Comparison of ENCODE assay signal across 9 mouse cellular contexts in the genomic region with DNA sequence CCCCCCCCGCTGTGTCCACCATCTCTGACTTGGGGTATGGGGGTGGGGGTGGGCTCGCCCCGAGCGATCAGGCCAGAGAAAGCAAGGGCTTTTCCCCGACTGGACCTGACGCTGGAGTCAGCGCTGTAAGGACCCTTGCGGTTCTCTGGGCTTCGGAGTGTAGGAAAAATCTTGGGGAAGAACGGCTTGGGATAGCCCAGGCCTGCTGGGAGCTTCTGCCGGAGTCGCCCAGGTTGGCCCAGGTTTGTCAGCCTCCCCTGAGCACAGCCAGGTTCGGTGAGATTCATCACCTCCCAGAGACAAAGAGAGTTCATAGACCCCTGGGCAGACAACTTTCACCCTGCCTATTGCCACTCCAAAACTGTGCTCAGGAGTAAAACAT. TPM values are rescaled to one million over a fixed set of nuclear protein-coding genes. Genes with fewer than 3 reads are reported as not detected.
DNase-seq lines count a peak whose midpoint lies in the region; ATAC-seq and TF ChIP-seq lines count a peak whose summit lies in the region.
"Had no signal": no experiment of that assay in that cellular context is flagged by ENCODE, and none has a peak within 500 bp of the region (broad histone marks: within the 10 kb centered on the region; RNA-seq: fewer than 3 reads in every experiment).

No protein-coding gene starts in this region.

- H3K27me3 ChIP-seq in kidney, postnatal 0 days (ENCODE audit: insufficient read depth, low read length), result no peaks in the 10 kb centered on the region
- peaks cover 40% of the 10 kb centered on the region for H3K27me3 ChIP-seq in embryonic facial prominence, embryonic 15.5 days
- peaks cover 16% of the 10 kb centered on the region for H3K27me3 ChIP-seq in intestine, embryonic 16.5 days (replicated peaks; ENCODE audit: control insufficient read depth, insufficient read depth, low read length)
- no peaks in the 10 kb centered on the region for H3K27me3 ChIP-seq in neural tube, embryonic 12.5 days (replicated peaks)
- H3K27me3 ChIP-seq: Patski had no signal

- peak overlapping the region; percentile 30 for H3K4me2 ChIP-seq in kidney, postnatal 0 days (ENCODE audit: low read length)
- peak overlapping the region; percentile 70 for H3K4me2 ChIP-seq in embryonic facial prominence, embryonic 15.5 days (replicated peaks)
- H3K4me2 ChIP-seq in intestine, embryonic 16.5 days (ENCODE audit: low read depth, low read length), result peak overlapping the region; percentile 62; the same call in 1 of the 2 replicates
- peak overlapping the region; percentile 74 for H3K4me2 ChIP-seq in neural tube, embryonic 12.5 days (replicated peaks)

- no peak for ATAC-seq in kidney, postnatal 0 days (replicated peaks; ENCODE audit: low FRiP score, low read depth)
- no peak for ATAC-seq in embryonic facial prominence, embryonic 15.5 days (ENCODE audit: insufficient number of reproducible peaks, low FRiP score, low TSS enrichment, low read depth)
- ATAC-seq in intestine, embryonic 16.5 days, result 0 out of 2 replicates have a peak, but pooled peaks have one; percentile 3
- peak; percentile 49 for ATAC-seq in neural tube, embryonic 12.5 days (ENCODE audit: low FRiP score, low read depth)
- no peak for ATAC-seq in frontal cortex, adult (ENCODE audit: low TSS enrichment)
- ATAC-seq: Patski had no signal

- H3K4me1 ChIP-seq in kidney, postnatal 0 days (replicated peaks; ENCODE audit: insufficient read depth, low read length), result peaks cover 4% of the 10 kb centered on the region
- H3K4me1 ChIP-seq in embryonic facial prominence, embryonic 15.5 days, result peaks cover 9% of the 10 kb centered on the region
- H3K4me1 ChIP-seq in intestine, embryonic 16.5 days (ENCODE audit: control insufficient read depth, insufficient read depth, low read length), result peaks cover 9% of the 10 kb centered on the region
- peaks cover 50% of the 10 kb centered on the region for H3K4me1 ChIP-seq in neural tube, embryonic 12.5 days

- TF ChIP-seq CTCF in kidney, postnatal 0 days (IDR thresholded peaks at IDR 0.05; ENCODE audit: low read depth), result no peak

- H3K4me3 ChIP-seq in kidney, postnatal 0 days (replicated peaks; ENCODE audit: low read depth, low read length), result no peak overlapping the region
- peak overlapping the region; percentile 37; the same call in 1 of the 2 replicates for H3K4me3 ChIP-seq in embryonic facial prominence, embryonic 15.5 days (replicated peaks)
- H3K4me3 ChIP-seq in intestine, embryonic 16.5 days (ENCODE audit: low read length), result no peak overlapping the region
- H3K4me3 ChIP-seq in neural tube, embryonic 12.5 days, result peak overlapping the region; percentile 29; the same call in 1 of the 2 replicates

- H3K9ac ChIP-seq in kidney, postnatal 0 days (ENCODE audit: low read depth, low read length), result no peak overlapping the region
- H3K9ac ChIP-seq in embryonic facial prominence, embryonic 15.5 days, result no peak overlapping the region
- H3K9ac ChIP-seq in intestine, embryonic 16.5 days (ENCODE audit: low read depth, low read length), result peak overlapping the region; percentile 49; the same call in 1 of the 2 replicates
- H3K9ac ChIP-seq in neural tube, embryonic 12.5 days, result peak overlapping the region; percentile 47

- DNase-seq in kidney, postnatal 0 days (ENCODE audit: low spot score), result no peak
- no peak for DNase-seq in kidney, postnatal 10 days
- no peak for DNase-seq in spleen, postnatal 36 days (ENCODE audit: low spot score in 2 of 2)
- no peak for DNase-seq in Muller cell, postnatal 12 days (ENCODE audit: inconsistent ontology term)

- peak overlapping the region; percentile 21 for H3K27ac ChIP-seq in kidney, postnatal 0 days
- H3K27ac ChIP-seq in embryonic facial prominence, embryonic 15.5 days (replicated peaks), result no peak overlapping the region
- H3K27ac ChIP-seq in intestine, embryonic 16.5 days (ENCODE audit: low read length), result no peak overlapping the region
- H3K27ac ChIP-seq in neural tube, embryonic 12.5 days, result 0 out of 2 replicates have a peak overlapping the region, but pooled peaks have one; percentile 43

- 24% methylated on average over 13 of the region's 13 CpGs for WGBS in kidney, postnatal 0 days
- 25% methylated on average over 12 of the region's 13 CpGs for WGBS in embryonic facial prominence, embryonic 15.5 days
- 36% methylated on average over 10 of the region's 13 CpGs for WGBS in intestine, embryonic 16.5 days
- 4% methylated on average over 13 of the region's 13 CpGs for WGBS in neural tube, embryonic 12.5 days

- H3K9me3 ChIP-seq in kidney, postnatal 0 days (replicated peaks; ENCODE audit: low read length), result no peaks in the 10 kb centered on the region
- no peaks in the 10 kb centered on the region for H3K9me3 ChIP-seq in embryonic facial prominence, embryonic 15.5 days (replicated peaks)
- H3K9me3 ChIP-seq in intestine, embryonic 16.5 days (ENCODE audit: control insufficient read depth, low read length), result no peaks in the 10 kb centered on the region
- no peaks in the 10 kb centered on the region for H3K9me3 ChIP-seq in neural tube, embryonic 12.5 days

- peaks cover 12% of the 10 kb centered on the region; the same call in 1 of the 2 replicates for H3K36me3 ChIP-seq in kidney, postnatal 0 days (ENCODE audit: insufficient read depth, low read length)
- no peaks in the 10 kb centered on the region for H3K36me3 ChIP-seq in embryonic facial prominence, embryonic 15.5 days
- no peaks in the 10 kb centered on the region for H3K36me3 ChIP-seq in intestine, embryonic 16.5 days (ENCODE audit: control insufficient read depth, insufficient read depth, low read length)
- peaks cover 30% of the 10 kb centered on the region for H3K36me3 ChIP-seq in neural tube, embryonic 12.5 days

RNA-seq across cellular contexts. Expression of a gene that starts 17.8 kb away (rescaled TPM):
- polyA plus RNA-seq in kidney, postnatal 0 days (2015; fragmentation: Nextera tagmentation; extraction: Ambion mirVana), result 24.6 and 25.6 TPM in 2 replicates
- polyA plus RNA-seq in embryonic facial prominence, embryonic 15.5 days (2015; fragmentation: Nextera tagmentation; extraction: Ambion mirVana), result 0.91 and 1.1 TPM in 2 replicates
- 1.8 and 1.9 TPM in 2 replicates for polyA plus RNA-seq in intestine, embryonic 16.5 days (2015; fragmentation: Nextera tagmentation; extraction: Ambion mirVana)
- 26.0 and 26.6 TPM in 2 replicates for polyA plus RNA-seq in neural tube, embryonic 12.5 days (2016; fragmentation: Nextera tagmentation; extraction: Ambion mirVana)

Comparison
In these comparisons a context has a peak if more than half of its experiments do, and no peak if none do; other contexts are left out.
1. ATAC-seq: peak in intestine, embryonic 16.5 days (single experiment) and neural tube, embryonic 12.5 days (single experiment); none in kidney, postnatal 0 days (single experiment), embryonic facial prominence, embryonic 15.5 days (single experiment) and frontal cortex, adult (single experiment).
2. H3K27ac ChIP-seq: peak in kidney, postnatal 0 days (single experiment) and neural tube, embryonic 12.5 days (single experiment); none in embryonic facial prominence, embryonic 15.5 days (single experiment) and intestine, embryonic 16.5 days (single experiment).
3. H3K4me3 ChIP-seq: peak in embryonic facial prominence, embryonic 15.5 days (single experiment) and neural tube, embryonic 12.5 days (single experiment); none in kidney, postnatal 0 days (single experiment) and intestine, embryonic 16.5 days (single experiment).
4. H3K9ac ChIP-seq: peak in intestine, embryonic 16.5 days (single experiment) and neural tube, embryonic 12.5 days (single experiment); none in kidney, postnatal 0 days (single experiment) and embryonic facial prominence, embryonic 15.5 days (single experiment).
5. Peak in every context shown above with its lines, with median percentiles within 50 percentile points of each other: H3K4me2 ChIP-seq.